Mouse (Mus musculus) frontal cortex, postnatal 10 days (tissue): ENCODE results near the gene Ppm1m.
"Not testable (repeated sequence)": the region's sequence is repeated elsewhere in the genome, so short reads cannot be mapped to it uniquely, and the experiment has no call there.

ENCODE experiments used
- DNase-seq, 2 experiments: peaks; one replicate each; pipeline ENCODE4 v3.0.0; 2022; ENCODE audit warnings: low spot score in 2 of 2, mixed read lengths in 1 of 2

Gene Ppm1m

DNA sequence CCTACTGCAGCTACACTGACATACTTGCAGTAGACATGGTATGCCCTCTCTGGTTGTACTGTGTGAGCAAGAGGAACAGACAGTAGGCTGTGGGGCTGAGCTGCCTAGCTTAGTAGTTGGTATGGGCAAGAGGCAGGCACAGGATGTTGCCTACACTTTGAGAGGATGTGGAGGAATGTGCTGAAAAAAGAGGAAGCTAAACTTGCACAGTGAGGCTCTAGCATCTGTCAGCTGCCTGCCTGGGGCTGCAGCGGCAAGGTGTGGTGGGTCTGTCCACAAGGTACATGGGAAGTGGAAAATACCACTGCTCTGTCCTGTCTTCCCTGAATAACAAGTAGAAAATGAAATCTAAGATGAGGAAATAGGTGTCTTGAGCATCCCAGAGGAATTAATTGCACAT, 6.5 kb downstream of the Ppm1m start:
- peak in 1 of 2 experiments; percentile 20 for DNase-seq

DNA sequence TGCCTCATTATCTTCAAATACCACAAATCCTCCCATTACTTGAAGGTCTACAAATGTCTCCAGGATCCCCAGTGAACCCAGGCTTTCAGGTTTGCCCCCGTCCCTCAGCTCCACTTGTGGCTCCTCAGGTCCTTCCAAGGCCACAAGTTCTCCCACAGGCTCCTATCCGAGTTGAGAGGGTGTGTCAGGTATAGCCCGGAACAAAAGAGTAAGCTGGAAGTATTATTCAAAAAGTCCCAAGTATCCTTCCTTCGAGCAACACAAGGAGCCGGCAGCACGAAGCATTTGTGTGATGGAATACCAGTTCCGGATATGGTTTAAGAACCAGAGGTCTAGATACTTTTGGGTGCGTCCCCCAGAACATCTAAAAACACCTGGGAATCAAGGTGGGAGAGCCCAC, 7.5 kb downstream of the Ppm1m start:
- no peak for DNase-seq

DNA sequence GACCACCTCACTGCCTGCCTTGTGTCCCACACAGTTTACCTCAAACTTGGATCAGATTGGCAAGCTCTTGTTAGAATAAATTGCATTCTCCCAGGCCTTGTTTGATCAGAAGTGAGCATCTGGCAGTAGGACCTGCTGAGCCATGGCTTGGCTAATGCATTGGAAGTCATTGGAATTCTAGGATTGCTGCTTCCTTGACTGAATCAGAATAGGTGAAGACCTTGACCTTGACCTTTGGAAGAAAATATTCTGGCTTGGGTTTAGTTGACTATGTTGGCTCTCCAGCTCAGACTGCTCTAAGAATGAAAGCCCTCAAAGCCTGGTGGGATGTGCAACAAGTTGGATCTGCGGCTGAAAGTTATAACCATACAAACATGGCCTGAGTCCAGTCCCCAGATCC, 8.2 kb downstream of the Ppm1m start:
- no peak for DNase-seq

DNA sequence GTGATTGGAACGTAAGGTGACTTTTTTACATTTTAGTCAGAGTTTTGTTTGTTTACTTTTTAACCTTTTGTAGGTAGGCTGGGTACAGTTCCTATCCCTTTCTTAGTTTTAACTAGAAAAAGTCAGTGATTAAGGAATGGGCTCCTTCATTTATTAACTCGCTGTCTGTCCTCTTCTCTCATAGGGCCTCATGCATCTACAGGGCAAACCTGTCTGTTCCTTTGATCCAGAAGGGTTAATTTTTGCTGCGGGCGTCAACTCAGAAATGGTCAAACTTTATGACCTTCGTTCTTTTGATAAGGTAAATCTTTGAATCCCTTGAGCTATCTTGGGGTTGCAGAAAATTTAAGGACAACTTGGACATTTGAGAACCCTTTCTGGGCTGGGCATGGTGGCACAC, 15.6 kb downstream of the Ppm1m start:
- DNase-seq = no peak

DNA sequence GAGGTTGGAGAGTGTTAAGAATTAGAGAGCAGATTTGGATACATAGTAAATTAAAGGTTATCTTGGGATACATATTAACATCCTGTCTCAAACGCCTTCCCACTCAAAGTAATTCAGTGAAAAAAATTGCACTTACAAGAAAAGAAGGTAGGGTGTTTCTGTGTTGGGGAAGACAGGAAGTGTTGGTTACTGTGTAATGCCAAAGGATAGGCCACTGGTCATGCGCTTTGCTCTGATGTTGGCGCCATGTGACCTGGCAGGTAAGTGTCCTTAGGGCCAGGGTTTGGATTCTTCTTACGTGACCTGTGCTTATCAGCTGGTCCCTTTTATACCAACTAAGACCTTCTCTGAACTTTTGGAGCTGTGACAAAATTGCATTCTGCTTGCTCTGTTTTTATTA, 17.4 kb downstream of the Ppm1m start:
- no peak for DNase-seq

DNA sequence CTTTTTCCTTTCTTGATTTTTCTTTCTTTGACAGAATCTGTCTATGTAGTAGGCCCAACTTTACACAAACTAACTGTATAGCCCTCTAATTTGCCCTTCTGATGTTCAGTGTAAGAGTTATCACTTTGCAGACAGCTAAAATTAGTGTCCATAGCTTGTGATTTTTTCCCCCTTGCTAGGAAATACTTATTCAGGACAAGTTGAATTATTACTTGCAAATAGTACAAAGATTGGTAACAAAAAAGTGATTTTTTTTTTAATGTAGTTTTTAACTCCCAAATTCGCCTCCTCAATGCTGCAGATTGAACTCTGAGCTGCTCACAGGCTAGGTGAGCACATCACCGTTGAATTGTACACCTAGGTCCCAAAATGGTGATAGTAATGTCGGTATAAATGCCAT, 19.6 kb downstream of the Ppm1m start:
- no peak for DNase-seq

DNA sequence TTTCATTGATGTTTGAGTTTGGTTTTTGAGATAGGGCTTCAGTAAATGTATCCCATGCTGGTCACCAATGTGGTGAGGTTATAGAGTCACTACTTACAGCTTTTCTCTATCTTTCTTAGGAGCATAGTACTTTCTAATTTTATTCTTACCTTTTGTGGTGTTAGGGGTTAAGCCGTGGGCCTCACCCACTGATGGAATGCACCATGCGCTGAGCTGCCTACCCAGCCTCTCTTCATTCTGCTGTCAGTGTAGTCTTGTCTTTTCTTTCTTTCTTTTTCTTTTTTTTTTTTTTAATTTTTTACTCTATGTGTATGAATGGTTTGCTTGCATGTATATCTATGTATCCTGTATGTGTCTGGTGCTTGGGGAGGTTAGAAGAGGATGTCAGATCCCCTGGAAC, 20.1 kb downstream of the Ppm1m start:
- DNase-seq = no peak

DNA sequence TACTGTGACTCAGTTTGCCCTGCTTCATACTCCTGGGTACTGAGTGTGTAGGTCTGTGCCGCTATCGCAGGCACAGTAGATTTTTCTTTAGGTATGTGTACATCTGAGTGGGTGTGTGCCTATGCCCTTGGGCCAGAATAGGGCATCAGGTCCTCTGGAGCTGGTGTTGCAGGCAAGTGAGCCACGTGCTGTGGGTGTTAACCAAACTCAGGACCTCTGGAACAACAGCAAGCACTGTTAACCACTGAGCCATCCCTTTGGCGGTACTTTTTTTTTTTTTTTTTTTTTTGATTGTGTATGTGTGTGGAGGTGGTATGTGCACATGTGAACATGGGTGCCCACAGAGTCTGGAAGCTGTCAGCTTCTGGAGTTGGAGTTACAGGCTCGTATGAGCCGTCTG, 21.7 kb downstream of the Ppm1m start:
- DNase-seq = no peak

DNA sequence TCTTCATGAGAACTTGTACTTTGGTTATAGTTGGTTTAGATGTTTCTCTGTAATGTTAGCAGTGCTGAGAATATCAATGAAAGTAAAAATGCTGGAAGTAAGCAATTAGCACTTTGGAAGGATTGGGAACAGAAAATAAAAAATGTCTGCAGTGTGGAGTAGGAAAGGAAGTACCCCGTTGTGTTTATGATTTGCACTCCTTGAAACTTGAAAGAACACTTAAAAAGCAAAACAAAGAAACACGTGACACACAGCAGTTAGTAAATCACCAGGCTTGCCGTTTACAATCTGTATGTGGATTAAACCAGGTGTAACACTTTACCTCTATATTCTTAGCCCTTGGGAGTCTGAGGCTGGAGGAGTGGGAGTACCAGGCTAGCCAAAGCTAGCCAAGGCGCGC, 22.8 kb downstream of the Ppm1m start:
- DNase-seq = no peak

DNA sequence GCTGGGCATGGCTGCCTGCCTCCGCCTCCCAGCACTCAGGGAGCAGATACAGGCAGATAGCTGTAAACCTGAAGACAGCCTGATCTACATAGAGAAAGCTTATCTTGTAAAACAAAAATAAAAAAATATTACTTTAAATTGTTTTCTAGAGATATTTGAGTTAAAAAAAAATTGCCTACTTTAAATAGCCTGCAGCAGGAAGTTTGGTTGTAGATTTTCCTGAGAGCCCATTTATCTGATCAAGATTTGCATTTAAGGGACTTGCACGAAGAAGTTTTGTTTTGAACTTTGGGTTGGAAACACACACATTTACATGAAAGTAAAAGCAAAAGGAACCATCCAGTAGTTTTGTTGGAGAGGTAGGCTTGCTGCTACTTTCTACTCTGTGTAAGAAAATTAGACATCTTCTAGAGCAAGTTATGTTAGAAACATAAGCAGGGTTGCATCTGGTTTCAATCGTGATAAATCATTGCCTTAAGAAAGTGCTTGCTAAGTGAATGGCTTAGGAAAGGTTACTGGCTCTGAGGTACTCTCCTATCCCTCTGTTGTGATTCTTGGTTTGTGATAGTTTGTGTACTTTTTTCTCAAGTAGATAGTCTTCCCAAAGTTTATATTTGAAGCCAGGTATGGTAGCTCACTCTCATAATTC, 23.9 kb downstream of the Ppm1m start:
- no peak for DNase-seq

DNA sequence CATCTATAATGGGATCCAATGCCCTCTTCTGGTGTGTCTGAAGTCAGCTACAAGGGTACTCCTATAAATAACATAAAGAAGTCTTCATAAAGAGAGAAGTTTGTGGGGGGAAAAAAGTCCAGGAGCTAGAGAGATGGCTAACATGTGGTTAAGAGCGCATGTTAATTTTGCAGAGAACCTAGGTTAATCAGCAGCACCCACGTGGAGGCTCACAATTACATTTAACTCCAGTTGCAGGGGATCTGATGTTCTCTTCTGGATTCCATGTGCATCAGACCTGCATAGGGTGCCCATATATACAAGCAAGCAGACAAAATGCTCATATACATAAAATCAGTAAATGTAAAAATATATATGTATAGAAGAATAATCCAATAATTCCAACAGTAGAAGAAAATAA, 26.2 kb downstream of the Ppm1m start:
- DNase-seq = no peak

DNA sequence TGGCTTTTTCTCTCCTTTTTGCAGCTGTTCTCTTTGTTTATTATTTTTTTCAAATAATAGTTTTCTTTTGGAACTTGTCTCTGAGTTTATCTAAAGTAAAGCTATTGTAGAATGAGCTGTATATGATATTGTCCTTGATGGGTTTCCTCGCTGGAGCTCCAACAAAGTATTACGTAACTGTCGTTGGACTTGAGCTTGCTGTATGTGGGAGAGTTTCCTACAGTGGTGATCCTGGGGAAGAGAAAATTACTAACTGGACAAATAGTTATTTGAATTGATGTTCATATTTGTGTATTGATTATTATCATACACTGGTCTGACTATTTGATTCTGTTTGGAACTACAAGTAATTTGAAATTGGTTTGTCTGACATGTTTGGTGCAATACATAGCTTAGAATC, 27.0 kb downstream of the Ppm1m start:
- no peak for DNase-seq

DNA sequence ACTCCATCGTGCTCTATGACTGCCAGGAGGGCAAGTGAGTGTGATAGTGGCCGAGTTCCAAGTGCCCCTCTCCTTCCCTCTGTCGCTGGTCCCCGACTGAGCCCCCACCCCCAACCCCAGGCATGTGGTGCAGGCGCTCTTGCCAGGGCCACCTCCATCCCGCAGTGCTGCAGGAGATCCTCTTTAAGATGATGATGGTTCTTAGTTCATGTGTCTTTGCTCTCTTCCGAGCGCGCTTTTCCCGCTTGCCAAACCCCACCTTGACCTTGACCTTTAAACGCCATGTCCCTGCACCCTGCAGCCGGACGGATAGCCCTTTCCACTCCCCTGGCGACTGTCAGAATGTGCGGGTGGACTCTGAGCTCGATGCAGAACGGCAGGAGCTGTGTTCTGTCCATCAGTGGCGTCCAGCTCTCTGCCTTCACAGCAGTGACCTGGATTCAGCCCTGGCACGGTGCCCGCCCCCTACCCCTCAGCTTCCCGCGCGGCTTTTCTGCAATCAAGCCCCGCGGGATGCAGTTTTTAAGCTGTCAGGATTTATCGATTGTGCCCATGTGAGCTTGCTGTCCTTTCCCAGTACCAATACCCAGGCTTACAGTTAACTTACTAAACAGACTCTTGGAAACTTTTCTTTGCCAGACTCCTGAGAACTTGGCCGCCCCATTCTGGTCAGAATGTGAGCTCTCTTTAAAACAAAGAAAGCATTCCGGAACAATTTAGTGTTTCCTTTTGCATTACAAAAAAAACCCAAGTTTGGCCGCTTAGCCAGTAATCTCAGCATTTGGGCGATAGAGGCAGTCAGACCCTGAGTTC, 28.0 kb downstream of the Ppm1m start:
- peak; percentile 53 to 66 for DNase-seq

DNA sequence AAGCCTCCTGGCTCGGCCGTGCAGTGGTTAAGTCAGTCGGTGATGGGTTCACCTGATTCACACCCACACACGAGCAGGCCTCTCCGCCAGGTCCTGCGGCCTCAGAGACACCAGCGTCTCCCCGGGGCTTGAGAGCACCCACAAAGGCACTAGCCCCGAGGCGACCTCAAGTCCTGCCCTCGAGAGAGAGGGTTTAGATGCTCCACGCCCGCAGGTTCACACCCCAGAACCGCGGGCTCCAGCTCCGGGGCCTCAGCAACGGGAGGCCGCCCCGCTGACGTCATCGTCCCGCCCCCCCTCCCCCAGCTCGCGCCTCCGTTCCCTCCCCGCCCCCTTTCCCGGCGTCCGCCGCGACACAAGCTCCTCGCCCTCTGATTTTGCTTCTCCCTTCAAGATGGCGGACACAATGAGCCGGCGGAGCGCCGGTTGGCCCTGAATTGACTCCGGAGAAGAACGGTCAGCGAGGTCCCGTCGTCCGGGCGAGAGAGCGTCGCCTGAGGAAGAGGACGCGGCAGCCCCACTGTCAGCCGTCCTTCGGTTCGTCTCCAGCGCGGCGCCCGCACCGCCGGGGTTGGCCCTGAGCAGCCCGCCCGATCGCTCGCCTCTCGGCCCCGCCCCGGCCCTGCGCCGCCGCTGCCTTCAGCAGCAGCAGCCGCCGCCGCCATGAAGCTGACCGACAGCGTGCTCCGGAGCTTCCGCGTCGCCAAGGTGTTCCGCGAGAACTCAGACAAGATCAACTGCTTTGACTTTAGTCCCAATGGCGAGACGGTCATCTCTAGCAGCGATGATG, 28.8 kb downstream of the Ppm1m start, which contains the start of gene Wdr82:
Wdr82 (plus strand) TSS at position 373 of the 790 bp plus-strand sequence.
- peak; percentile 76 to 86 for DNase-seq

DNA sequence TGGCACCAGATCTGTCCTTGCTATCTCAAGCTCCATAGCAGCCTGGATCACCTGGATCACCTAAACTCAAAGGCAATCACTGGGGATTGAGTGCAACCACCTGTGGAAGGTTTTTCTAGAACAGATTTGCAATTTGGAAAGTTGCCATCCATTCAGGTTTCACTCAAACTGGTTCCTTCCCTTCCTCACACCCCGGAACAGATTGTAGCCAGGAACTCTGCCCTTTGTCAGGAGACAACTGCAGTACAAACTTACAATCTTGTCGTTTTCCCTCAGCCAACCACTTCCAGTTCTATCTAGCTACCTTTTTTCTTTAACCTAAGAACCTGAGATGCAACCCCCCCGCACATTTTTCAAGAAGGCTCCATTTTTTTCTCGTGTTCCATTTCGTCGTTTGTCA, 29.6 kb downstream of the Ppm1m start:
- DNase-seq = no peak

DNA sequence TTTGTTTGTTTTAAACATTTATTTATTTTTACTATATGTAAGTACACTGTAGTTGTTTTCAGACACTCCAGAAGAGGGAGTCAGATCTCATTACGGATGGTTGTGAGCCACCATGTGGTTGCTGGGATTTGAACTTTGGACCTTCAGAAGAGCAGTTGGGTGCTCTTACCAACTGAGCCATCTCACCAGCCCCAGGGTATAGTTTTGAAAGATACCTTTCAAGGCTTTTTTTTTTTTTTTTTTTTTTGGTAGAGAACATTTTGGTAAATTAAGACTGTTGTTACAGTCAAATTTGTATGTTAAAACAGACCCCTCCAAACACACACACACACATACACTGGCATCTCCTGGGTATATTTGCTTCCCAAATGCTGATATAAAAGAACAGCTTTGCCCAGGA, 30.5 kb downstream of the Ppm1m start:
- not testable (repeated sequence) for DNase-seq

DNA sequence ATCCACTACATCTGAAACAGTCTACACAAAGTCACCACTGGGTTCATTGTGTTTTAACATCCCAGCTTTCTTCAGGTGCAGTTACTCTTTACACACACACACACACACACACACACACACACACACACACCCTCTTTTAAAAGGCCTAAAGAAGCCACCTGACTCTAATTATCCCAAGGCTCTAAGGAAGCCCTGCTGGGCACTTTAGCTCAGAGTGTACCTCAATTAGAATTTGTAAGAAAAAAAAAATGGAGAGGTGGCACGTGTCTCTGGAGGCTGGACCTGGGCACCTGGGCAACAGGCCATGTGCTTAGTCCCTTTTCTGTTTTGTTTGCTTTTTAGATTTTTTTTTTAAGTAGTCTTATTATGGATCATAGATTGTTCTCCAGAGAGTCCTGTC, 31.8 kb downstream of the Ppm1m start:
- DNase-seq = no peak

DNA sequence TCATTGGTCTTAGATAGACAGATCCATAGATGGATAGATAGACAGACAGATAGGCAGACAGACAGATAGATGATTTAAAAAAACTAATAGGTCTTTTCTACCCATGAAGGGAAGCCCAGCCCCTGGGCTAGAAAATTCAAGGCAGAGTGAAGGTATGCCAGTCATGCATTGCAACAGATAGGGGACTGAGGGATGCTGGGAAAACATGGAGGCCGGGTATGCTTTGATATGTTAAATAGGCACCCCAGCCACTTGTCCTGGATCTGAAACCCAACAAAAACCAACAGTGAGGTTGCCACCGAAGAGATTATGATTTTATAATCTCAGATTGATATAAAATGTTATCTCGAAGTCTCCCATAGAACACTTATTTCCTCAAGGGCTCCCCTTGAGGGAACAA, 32.3 kb downstream of the Ppm1m start:
- DNase-seq = no peak

DNA sequence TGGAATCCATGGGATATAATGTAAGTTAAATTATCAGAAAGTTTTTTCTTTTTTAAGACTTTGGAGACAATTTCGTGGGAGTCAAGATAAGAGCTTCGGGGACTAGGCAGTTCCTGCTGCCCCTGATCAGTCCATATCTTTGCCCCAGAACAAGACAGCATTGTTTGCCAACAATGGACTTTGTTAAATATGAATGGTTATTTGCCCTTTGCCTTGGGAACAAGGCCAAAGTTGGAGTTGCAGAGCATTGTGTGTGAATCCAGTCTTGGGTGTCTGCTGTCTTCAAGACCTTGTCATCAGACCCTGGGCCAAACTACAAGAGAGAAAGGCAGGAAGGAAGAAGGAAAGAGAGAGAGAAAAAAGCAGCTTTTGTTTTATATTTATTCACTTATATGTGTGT, 32.8 kb downstream of the Ppm1m start:
- no peak for DNase-seq

DNA sequence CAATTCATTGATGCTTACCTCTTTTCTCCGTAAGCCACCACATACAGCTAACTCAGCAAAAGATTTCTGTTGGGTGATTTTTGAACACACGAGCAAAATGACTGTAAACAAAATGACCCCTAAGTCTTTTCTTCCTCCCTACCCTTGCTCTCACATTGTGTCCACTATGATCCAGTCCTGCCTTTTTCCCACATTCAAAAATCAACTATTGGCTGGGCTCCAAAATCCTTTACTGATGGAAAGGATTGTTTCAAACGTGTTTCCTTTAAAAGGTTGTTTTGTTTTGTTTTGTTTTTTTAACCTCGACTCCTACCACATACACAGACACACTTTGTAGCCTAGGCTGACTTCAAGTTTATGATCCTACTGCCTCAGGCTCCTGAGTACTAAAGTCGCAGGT, 39.1 kb downstream of the Ppm1m start:
- DNase-seq = no peak

DNA sequence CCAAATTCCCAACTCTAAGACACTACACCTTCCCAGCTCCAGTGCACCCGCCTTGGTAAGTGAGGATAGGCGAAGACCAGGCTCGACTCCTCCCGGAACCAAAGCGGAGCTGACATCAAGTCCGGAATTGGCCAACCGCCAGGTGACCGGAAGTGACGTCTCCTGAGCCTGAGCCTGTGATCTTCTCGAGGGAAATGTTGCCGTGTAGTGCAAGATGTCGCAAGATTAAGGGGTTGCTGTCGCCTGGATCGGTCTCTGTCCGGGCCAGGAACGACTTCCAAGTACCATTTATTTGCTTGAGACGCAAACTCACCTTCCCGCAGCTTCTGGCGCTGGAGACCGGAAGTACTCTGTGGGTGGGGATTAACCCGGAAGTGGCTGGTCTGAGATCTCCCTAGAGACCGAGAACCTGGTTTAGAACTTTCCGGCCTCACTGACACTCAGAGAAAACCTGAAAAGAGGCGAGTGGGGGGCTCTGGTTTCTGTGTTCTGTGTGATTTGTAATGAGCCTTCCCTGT, 39.7 kb downstream of the Ppm1m start:
- peak; percentile 83 to 90 for DNase-seq

DNA sequence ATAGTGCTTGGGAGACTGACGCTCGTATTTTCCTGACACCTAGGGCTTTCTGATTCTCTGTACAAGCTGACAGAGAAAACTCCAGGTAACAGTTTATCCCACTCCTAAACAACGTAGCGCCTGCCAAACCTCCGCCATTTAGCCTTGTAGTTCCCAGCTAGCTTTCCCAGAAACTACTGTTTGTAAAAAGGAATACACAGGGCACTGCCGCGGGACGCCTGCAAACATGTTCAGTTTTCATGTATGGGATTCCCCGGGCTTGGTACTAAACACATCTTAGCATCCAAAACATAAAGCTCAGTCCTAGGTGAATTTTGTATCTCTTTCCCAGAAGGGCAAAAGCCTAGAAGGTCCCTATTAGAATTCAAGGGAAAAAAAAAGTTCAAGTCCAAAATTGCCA, 40.3 kb downstream of the Ppm1m start:
- no peak for DNase-seq
